Mouse (Mus musculus) C2C12 (cell line): ENCODE data around the gene Thap8.

Experiments
- CTCF ChIP-seq: IDR thresholded peaks from one replicate; pipeline ENCODE4 v1.5.1; 2011; ENCODE audit not compliant: control insufficient read depth, insufficient read depth, insufficient read length
- MAX ChIP-seq: IDR thresholded peaks from one replicate; pipeline ENCODE4 v1.6.1; 2011; ENCODE audit warnings: mild to moderate bottlenecking, control low read depth
- USF1 ChIP-seq: IDR thresholded peaks from one replicate; pipeline ENCODE4 v1.6.1; 2011; ENCODE audit warnings: low read depth, mild to moderate bottlenecking, control low read depth, moderate library complexity

DNA sequence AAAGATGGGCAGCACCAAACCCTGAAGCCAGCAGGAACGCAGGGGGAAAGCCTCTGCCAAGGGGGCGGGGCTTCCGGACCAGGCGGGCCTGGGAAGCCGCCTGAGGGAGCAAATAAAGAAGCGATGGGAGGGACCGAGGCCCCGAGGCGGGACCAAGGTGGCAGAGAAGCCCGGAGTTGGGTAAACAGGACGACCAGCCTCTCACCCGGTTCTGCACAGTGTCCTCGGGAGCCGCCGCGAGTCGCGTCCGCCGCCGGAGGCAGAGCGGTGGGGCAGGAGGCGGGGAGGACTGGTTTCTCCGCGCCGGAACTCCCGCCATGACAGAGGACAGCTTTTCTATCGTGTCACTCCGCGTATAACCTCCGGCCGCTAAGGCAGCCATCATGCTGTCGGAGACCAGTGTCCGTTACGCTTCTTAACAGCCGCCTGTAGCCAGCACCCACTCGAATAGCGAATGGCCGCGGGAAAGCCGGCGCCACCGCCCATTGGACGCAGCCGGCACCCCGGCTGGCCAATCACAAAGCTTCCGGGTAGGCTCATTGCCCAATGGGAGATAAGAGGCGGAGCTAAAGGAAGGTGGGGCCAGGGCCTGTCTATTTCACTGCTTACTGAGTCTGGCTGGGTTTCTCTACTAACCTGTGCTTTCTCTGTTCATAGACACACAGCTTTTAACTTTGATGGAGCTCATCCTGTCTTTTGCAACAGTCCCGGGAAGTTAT is at the start of gene Thap8, which contains the start of gene Wdr62:
- TF ChIP-seq CTCF (no peak), USF1 (no peak), MAX (no peak)
